Mouse (Mus musculus) lung, embryonic 16.5 days (tissue): ENCODE data around the gene Tmem203. TPM values are rescaled to one million over a fixed set of nuclear protein-coding genes. Genes with fewer than 3 reads are reported as not detected.
A peak's percentile ranks its signal among the peaks of the same experiment; 100 is the strongest.

ENCODE experiments used
- ATAC-seq: fragments of 200-750 bp; cut with Nextera tagmentation; 2 replicates; pipeline ENCODE4 v1.8.0; 2017; ENCODE audit warnings: low read depth, mild to moderate bottlenecking, moderate library complexity
- H3K27ac ChIP-seq: fragments of 300-500 bp; sonication (generic); 2 replicates; pipeline ENCODE4 v1.5.1; 2014; ENCODE audit warnings: mild to moderate bottlenecking, control low read depth, low read length
- H3K27me3 ChIP-seq: fragments of 300-500 bp; sonication (generic); 2 replicates; pipeline ENCODE4 v1.6.1; 2014; ENCODE audit warnings: low read depth, low read length, mixed read lengths; ENCODE audit not compliant: control insufficient read depth, insufficient read depth
- H3K36me3 ChIP-seq: fragments of 300-500 bp; sonication (generic); 2 replicates; pipeline ENCODE4 v1.6.1; 2014; ENCODE audit warnings: low read length; ENCODE audit not compliant: control insufficient read depth, insufficient read depth
- H3K4me1 ChIP-seq: fragments of 300-500 bp; sonication (generic); replicated peaks from 2 replicates; pipeline ENCODE4 v1.6.1; 2014; ENCODE audit warnings: low read length, mixed read lengths; ENCODE audit not compliant: control insufficient read depth, insufficient read depth
- H3K4me2 ChIP-seq: fragments of 300-500 bp; sonication (generic); 2 replicates; pipeline ENCODE4 v1.6.1; 2014; ENCODE audit warnings: low read depth, low read length, control low read depth
- H3K4me3 ChIP-seq: fragments of 300-500 bp; sonication (generic); 2 replicates; pipeline ENCODE4 v1.5.1; 2014; ENCODE audit warnings: mild to moderate bottlenecking, low read length, control low read depth
- H3K9ac ChIP-seq: fragments of 300-500 bp; sonication (generic); 2 replicates; pipeline ENCODE4 v1.6.1; 2014; ENCODE audit warnings: low read length, control low read depth
- H3K9me3 ChIP-seq: fragments of 300-500 bp; sonication (generic); 2 replicates; pipeline ENCODE4 v1.6.1; 2016; ENCODE audit warnings: low read length; ENCODE audit not compliant: control insufficient read depth
- WGBS: fragments of 180-500 bp; shearing (Covaris S2); extraction: QIAGEN DNeasy Blood & Tissue Kit; methylation state at CpG from one replicate; pipeline ENCODE4 v1.1.7; 2014; 5-methylcytosine and 5-hydroxymethylcytosine counted together
- polyA plus RNA-seq: library from polyadenylated mRNA; unstranded; fragments of >200 nt; fragmentation: Nextera tagmentation; extraction: Ambion mirVana; gene quantifications from 2 replicates; pipeline ENCODE4 v1.2.1, GENCODE M21; 2015

Gene Tmem203
- polyA plus RNA-seq, 1 experiment from 2014 or later = 20.3 TPM

DNA sequence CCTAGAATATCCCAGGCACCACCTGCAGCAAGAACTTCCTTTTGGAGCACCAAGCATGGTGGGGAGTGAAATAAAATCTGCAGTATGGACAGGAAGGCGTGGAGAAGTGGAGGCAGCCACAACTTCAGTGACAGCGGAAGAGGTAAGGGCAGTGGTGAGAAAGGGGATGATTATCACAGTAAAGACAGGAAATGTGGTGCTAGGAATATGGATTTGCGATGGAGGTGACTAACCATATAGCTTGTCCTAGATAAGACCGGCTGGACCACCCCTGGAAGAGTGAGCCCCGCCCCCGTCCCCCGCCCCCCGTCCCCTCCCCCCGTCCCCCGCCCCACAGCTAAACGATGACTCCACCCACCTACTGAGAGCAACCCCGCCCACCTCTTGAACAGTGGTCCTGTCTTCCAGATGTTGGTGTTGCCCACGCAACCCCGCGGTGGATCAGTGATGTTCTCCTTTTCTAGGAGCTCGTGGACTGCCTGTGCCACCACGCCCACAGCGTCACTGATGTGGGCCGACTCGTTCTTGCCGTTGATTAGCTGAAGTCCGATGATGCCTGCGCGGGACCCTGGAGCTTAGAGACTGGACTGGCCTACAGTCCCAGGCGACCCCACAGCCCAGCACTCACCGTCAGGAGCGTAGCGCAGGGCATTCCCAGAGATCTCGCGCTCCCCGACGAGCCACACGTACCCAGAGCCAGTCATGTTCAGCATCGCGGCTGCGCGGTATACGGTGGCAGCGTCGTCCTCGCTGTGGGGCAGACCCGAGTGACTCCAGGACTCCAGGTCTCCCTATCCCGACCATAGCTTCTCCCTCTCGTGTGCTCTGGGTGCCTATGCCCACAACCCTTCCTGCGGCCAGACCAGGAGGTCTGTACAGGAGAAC is 49.7 kb downstream of the Tmem203 start:
- Histone ChIP-seq H3K9me3 (no peaks in the 10 kb centered on the region), H3K27me3 (peaks cover 14% of the 10 kb centered on the region; the same call in 1 of the 2 replicates), H3K36me3 (no peaks in the 10 kb centered on the region), H3K4me3 (peak overlapping the region; percentile 38), H3K4me2 (peak overlapping the region; percentile 57), H3K9ac (peak overlapping the region; percentile 9), H3K27ac (no peak overlapping the region), H3K4me1 (peaks cover 3% of the 10 kb centered on the region; the same call in 1 of the 2 replicates)
- WGBS = 2% methylated on average over 44 of the region's 45 CpGs
- peak; percentile 61 for ATAC-seq

Other genes starting within 250 kb of the Tmem203 start
- gene Nsmf, start 201.1 kb upstream of the Tmem203 start, polyA plus RNA-seq = 71.7 and 72.3 TPM in 2 replicates
- gene Entpd8, start 175.1 kb upstream of the Tmem203 start, polyA plus RNA-seq = 0.64 and 0.74 TPM in 2 replicates
- 1.7 and 2.6 TPM in 2 replicates for gene Noxa1, start 160.3 kb upstream of the Tmem203 start, polyA plus RNA-seq
- 9.8 and 10.0 TPM in 2 replicates for gene Nrarp, start 74.7 kb upstream of the Tmem203 start, polyA plus RNA-seq
- gene Tor4a, start 58.6 kb upstream of the Tmem203 start, polyA plus RNA-seq = 10.0 and 12.5 TPM in 2 replicates
- gene Nelfb, start 44.0 kb upstream of the Tmem203 start, polyA plus RNA-seq = 112 and 113 TPM in 2 replicates
- 0.15 TPM in 1 of 2 replicates, not detected in the other for gene Stpg3, start 40.8 kb upstream of the Tmem203 start, polyA plus RNA-seq
- gene Fam166a, start 36.7 kb upstream of the Tmem203 start, polyA plus RNA-seq = 0.68 TPM in 1 of 2 replicates, not detected in the other
- 677 and 731 TPM in 2 replicates for gene Tubb4b, start 30.7 kb upstream of the Tmem203 start, polyA plus RNA-seq
- not detected in 2 replicates for gene Slc34a3, start 21.1 kb upstream of the Tmem203 start, polyA plus RNA-seq
- not detected in 2 replicates for gene Rnf224, start 18.7 kb upstream of the Tmem203 start, polyA plus RNA-seq
- 8.3 and 9.1 TPM in 2 replicates for gene Rnf208, start 13.2 kb upstream of the Tmem203 start, polyA plus RNA-seq
- gene Cysrt1, start 13.0 kb upstream of the Tmem203 start, polyA plus RNA-seq = 0.67 TPM in 1 of 2 replicates, not detected in the other
- 4.5 and 5.9 TPM in 2 replicates for gene AL732309.1, start 8.6 kb upstream of the Tmem203 start, polyA plus RNA-seq
- gene Tprn, start 7.2 kb downstream of the Tmem203 start, polyA plus RNA-seq = 6.4 and 6.5 TPM in 2 replicates
- gene Ssna1, start 17.0 kb downstream of the Tmem203 start, polyA plus RNA-seq = 219 and 232 TPM in 2 replicates
- 136 and 137 TPM in 2 replicates for gene Anapc2, start 17.0 kb downstream of the Tmem203 start, polyA plus RNA-seq
- gene Tmem210, start 32.7 kb downstream of the Tmem203 start, polyA plus RNA-seq = not detected in 2 replicates
- 6.7 and 9.4 TPM in 2 replicates for gene Lrrc26, start 34.5 kb downstream of the Tmem203 start, polyA plus RNA-seq
- 0.44 and 0.84 TPM in 2 replicates for gene Grin1, start 63.7 kb downstream of the Tmem203 start, polyA plus RNA-seq
- 47.8 and 57.4 TPM in 2 replicates for gene Man1b1, start 76.9 kb downstream of the Tmem203 start, polyA plus RNA-seq
- gene Dpp7, start 100.9 kb downstream of the Tmem203 start, polyA plus RNA-seq = 15.9 and 18.9 TPM in 2 replicates
- 18.8 and 20.2 TPM in 2 replicates for gene Uap1l1, start 110.2 kb downstream of the Tmem203 start, polyA plus RNA-seq
- gene Sapcd2, start 116.9 kb downstream of the Tmem203 start, polyA plus RNA-seq = 39.0 and 39.3 TPM in 2 replicates
- 3.6 and 4.8 TPM in 2 replicates for gene Entpd2, start 140.4 kb downstream of the Tmem203 start, polyA plus RNA-seq
- 31.6 and 36.5 TPM in 2 replicates for gene Npdc1, start 143.9 kb downstream of the Tmem203 start, polyA plus RNA-seq
- gene Fut7, start 167.8 kb downstream of the Tmem203 start, polyA plus RNA-seq = 0.10 and 0.15 TPM in 2 replicates
- gene Abca2, start 173.3 kb downstream of the Tmem203 start, polyA plus RNA-seq = 4.9 and 5.4 TPM in 2 replicates
- 139 and 180 TPM in 2 replicates for gene Clic3, start 201.4 kb downstream of the Tmem203 start, polyA plus RNA-seq
- 37.9 and 44.8 TPM in 2 replicates for gene Paxx, start 205.7 kb downstream of the Tmem203 start, polyA plus RNA-seq
- 10.7 and 16.5 TPM in 2 replicates for gene Ptgds, start 214.6 kb downstream of the Tmem203 start, polyA plus RNA-seq
- gene Lcn12, start 238.5 kb downstream of the Tmem203 start, polyA plus RNA-seq = not detected in 2 replicates
- gene Fbxw5, start 245.3 kb downstream of the Tmem203 start, polyA plus RNA-seq = 80.8 and 81.1 TPM in 2 replicates
- 6.5 and 7.3 TPM in 2 replicates for gene C8g, start 246.3 kb downstream of the Tmem203 start, polyA plus RNA-seq